Mouse (Mus musculus): ENCODE measurements around the gene Rab12.

Gene Rab12

DNA sequence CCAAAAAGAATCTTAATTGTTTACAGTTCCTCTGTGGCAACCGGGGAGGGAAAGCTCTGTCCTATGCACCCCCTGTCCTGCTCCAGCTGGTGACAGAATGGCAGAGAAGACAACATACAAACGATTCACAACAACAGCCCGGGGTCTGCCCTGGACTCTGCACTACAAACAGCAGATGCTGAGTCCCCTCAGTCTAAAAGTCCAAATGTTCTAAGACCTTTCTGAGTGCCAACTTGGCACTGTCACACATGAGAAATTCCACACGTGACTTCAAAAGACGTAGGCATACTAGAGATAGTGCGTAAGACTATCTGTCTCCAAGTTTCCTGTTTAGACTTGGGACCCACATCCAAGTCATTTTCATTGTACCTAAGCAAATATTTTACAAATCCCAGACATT, 16.7 kb downstream of the Rab12 start:
- no peak for DNase-seq (ENCODE audit: low spot score in 2 of 2)

DNA sequence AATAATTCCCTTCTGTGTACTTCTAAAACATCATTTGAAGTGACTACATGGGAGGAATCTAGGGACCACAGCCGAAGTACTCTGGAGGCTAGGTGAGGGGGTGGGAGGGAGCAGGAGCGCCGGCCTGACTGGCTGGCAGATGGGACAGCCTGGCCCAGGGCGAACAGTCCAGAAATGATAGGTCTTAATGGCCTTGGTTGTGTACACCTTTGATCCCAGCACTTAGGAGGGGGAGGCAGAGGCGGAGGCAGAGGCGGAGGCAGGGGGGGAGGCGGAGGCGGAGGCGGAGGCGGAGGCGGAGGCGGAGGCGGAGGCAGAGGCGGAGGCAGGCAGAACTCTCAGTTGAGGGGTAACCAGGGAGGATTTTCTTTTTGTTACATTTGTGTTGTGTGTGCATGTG, 20.9 kb downstream of the Rab12 start:
- DNase-seq (ENCODE audit: low spot score in 2 of 2): no peak

DNA sequence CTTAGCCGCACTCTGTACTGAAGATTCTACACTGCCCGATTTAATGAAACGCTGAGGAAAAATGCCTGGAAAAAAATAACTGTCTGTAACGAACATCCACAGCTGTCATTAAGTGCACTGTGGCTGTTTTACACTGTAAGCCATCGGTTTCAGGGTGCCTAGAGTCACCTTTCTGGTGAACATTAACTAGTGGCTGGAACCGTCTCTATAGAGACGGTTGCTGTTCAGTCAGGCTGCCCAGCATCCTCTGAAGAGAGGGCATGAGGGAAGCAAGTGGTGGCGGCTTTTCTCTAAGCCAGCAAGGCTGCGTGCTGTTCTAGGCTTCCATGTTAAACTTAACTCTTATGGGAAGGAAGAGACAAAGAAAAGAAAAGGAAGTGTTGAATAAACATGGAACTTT, 22.9 kb downstream of the Rab12 start:
- DNase-seq (ENCODE audit: low spot score in 2 of 2): no peak

DNA sequence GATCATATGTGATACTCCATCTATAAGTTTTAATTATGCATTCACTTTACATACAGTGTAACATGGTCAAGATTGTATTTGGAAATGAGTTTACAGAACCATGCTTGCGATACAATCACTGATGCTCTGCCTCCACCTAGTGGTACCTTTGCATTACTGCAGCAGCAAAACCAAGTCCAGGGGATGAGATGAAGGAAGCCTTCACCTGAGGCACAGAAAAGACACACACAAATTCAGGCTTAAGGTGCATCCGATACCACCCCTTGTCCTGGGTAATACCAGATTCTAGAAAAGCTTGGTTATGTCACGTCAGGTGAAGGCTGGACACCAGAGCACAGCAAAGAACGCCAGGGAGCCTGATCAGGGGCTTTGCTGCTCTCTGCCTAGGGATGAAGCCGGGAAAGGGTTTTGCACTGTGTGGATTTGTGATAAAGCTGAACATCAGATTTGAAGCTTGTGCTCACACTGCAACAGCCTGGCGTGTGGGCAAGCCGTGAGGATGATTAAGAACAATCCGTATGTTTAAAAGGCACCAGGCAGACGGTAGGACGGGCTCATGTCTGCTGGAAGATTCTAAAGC, 29.4 kb downstream of the Rab12 start:
- DNase-seq (ENCODE audit: low spot score in 2 of 2): peak; percentile 78 to 81

DNA sequence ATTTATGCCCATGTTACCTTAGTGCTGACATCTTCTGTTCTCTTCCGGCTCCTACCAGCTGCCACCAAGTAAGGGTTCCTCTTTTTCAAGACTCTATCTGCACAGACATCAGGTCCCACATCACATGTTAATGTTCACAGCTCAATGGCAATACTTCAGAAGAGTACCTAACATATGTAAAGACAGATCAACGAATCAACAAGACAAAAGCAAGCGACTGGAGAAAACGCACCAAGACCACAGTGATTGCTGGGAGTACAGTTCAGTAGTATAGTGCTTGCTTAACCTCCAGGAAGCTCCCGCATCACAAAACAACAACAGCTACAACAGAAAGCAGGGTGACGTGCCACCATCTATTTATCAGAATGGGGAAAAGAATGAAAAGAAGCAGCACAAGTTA, 33.0 kb downstream of the Rab12 start:
- DNase-seq (ENCODE audit: low spot score in 2 of 2): no peak

DNA sequence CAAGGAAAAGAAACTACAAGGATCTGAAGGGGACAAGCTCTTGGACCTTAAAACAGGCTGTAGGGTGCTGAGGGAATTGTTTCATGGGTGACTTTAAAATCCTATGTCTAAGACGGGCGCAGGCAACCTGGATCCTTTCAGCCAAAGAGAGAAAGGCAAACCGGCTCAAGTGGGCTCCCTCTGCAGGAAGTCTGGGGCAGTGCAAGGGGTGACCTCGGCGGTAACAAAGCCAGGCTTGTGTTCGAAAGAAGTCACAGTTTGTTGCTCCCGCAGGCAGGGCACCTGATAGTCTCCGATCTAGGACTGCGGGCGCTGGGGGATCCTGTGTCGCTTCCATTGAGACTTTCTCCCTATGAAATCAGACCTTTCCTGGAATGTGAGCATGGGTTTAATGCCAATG, 33.8 kb downstream of the Rab12 start:
- peak; percentile 83 to 87 for DNase-seq (ENCODE audit: low spot score in 2 of 2)

DNA sequence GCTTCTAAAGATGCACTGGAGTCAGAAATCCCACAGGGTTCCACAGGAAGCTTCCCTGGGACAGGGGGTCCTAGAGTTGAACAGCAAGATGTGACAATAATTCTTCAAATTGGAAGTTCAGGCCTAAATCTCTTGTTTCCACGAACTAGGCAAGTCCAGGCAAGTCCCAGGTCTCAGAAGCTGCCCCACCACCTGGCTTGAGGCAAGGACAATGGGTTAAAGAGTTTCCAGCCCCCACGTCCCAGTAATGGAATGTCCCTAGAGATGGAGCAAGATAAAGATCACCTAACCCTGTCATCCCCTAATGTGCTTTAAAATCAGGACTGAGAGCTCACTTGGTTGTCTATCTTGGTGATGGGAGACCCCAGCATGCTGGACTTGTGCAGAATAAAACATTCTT, 34.6 kb downstream of the Rab12 start:
- no peak for DNase-seq (ENCODE audit: low spot score in 2 of 2)

DNA sequence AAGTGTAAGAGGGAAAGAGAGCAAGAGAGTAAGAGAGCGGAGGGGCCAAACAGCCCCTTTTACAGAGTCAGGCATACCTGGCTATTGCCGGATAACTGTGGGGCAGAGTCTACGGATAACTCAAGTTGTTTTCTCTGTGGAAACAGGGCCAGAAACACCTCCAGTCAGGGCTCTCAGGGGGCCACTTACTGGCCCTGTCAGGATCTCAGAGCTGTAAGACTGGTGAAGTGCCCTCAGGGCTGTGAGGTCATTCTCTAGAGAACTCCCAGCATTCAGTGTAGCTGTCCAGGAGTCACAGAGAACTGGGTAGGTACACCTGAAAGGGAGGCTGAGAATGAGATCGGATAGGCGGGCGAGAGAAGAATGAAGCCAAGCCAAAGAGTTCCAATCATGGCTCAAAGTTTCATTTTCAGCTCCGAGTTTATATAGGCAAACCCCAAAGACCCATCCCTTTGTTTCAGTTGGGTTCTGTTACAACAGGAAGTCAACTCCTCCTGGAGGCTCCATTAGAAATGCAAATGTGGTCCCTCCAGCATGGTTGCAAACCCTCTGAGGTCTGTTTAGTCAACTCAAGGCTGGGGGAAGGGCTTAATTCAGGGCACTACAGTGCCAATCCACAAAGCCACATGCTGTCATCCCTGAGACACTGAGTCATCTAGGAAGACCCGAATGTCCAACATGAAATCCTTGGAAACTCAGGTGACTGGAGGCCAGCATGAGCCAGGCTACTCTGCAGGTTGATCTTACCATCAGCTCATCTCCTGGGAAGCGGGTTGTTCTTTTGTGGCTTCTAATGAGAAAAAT, 35.7 kb downstream of the Rab12 start:
- DNase-seq (ENCODE audit: low spot score in 2 of 2): no peak

DNA sequence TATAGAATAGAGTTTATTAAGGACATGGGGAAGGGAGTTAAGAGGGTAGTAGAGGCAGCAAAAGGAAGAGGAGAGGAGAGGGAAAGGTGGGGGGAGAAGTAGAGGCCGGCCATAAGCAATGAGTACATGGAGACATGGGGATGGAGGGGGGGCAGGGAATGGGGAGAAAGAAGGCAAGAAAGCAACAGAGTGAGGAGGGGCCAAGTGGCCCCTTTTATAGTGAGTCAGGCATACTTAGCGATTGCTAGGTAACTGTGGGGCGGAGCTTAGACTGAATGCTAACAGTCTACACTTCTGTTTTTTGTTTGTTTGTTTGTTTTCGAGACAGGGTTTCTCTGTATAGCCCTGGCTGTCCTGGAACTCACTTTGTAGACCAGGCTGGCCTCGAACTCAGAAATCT, 38.2 kb downstream of the Rab12 start:
- no peak for DNase-seq (ENCODE audit: low spot score in 2 of 2)

DNA sequence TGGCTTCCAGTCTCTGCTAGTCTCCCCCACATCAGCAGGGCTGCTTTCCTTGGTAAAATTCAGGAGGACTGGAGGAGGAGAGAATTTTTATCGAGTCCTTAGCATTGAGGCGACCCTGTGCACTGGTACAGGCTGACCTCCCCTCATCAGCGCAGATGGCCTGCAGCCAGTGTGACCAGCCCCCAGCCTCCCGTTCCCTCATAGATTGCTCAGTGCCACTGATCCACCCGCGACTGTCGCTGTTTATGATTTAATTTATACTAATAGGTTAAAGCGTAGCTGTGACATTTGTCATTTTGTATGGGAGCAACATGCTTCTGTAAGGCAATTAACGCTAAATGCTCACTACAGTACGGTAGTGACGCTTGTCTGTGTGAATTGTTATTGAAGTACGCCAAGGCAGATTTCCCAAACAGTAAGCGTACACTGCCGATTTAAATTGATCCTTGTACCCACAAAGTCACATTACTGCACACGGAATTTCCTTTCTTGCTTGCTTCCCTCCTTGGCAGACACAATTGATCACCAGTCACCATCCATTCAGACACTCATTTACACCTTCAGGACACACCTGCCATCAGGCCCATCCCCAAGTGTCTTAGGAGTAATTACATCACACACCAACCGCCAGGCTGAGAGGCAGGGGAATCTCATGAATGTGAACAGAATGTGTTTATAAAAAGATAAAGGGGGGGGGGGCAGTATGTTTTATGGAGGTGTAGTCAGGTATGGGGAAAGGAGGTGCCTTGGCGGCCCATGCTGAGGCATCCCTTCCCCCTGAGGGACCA, 38.8 kb downstream of the Rab12 start:
- no peak for DNase-seq (ENCODE audit: low spot score in 2 of 2)

DNA sequence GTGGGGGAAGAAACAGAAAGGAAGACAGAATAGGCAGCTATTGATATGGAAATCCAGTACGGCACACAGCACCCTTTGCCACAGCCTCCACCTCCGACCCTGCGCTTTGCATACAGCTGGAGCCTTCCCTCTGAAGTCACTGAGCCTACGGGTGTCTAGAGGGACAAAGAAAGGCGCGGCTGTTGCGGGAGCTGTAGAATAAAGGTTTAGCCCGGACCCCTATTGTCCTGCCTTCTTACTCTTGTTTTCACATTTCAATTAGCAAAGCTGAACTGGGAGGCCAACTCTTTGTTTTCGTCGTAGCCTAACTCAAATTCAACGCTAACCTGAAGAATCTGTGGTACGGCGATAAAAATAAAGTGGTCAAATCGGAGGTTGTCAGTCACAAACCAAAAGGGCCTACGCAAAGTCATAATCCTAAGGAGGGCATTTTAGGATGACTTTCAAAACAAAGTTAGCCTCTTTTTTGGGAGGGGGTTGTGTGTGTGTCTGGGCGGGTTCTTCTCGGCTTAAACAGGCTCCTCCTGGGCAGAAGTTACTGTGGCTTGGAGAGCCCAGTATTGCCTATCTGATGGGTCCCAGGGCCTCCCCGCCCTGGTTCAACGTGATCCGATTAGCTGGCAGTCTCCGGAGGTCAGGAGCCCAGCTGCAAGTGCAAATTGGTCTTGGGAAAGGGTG, 39.6 kb downstream of the Rab12 start:
- no peak for DNase-seq (ENCODE audit: low spot score in 2 of 2)

DNA sequence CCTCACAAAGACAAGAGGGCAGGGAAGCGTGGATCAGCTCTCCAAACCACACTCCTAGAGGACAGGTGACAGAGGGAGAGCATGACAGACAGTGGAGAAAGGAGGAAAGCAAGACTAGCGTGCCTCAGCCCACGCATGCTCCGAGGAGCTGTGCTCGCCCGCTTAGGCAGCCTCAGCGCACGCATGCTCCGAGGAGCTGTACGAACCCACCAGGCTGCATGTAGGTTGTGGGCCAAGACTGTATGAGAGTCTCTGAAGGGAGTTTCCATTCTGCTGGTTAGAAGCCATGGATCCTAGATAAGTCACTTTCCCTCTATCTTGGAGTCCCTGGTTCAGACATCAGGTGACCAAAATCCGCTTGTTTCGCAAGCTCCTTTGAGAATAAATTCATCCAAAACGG, 40.2 kb downstream of the Rab12 start:
- peak; percentile 68 to 70 for DNase-seq (ENCODE audit: low spot score in 2 of 2)

DNA sequence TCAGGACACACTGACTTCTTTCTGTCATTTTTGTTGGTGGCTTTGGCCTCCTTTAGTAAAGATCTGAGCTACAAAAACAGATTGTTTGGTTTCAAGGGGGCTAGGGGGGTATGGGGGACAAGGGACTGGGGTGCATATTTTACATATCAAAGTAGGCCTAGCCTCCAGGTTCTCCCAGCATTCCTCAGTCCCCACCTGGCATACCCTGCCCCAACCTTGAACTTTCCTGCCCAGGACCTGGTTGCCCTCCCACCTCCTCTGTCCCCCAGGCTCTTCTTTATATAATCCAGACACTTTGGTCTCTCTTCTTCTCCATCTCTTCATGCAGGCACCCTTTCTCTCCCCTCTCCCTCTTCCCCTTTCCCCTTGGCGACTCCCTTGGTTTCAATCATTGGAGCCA, 46.3 kb downstream of the Rab12 start:
- no peak for DNase-seq (ENCODE audit: low spot score in 2 of 2)

DNA sequence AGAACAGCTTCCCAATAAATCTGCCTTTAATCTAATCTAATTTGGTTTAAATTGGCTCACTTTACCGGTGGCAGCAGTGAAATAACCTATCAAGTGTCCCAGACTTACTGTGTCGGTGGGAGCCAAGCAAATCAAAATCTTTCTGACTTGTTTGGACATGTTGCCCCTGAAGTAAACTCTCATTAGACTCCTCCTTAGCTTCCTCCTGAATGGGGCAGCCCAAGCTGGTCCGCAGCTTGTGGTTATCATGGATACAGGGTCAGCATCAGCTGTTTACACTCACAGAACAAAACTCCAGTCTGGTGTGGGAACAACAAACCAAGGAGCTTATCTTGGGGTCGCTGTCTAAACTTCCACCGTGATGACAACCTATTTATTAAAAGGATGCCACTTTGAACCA, 47.8 kb downstream of the Rab12 start:
- no peak for DNase-seq (ENCODE audit: low spot score in 2 of 2)

DNA sequence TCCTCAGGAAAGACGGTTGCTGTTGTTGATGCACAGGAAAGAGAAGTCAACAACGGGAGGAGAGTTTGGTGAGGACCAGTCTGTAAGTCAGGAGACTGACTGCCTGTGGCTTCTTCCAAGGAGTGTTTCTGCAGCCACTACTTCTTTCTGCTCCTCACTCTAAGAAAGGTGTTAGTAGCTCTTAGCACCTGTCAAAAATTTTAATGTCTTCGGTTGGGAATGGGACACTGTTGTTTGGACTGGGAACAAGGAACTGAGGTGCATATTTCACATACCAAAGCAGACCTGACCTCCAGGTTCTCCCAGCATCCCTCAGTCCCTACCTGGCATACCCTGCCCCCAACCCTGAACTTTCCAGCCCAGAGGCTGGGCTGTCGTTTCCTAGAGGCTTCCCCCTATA, 48.3 kb downstream of the Rab12 start:
- DNase-seq (ENCODE audit: low spot score in 2 of 2): no peak

DNA sequence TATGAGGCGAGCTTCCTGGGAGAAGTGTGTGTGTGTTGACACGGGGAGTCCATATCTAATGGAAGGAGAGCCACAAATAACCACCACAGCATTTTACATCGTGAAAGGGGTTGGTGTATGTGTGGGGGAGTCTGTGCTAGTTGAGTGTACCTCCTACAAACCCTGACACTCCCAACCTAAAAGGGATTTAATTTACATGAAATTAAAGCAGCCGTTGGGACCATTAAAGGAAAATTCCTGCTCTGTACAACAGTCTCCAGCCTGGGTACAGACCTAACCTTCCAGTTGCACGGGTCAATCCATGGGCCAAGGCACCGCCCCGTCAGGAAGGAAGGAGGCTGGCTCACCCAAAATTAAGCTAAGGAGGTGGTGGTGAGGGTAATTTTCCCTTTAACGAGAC, 49.5 kb downstream of the Rab12 start:
- DNase-seq (ENCODE audit: low spot score in 2 of 2): no peak

DNA sequence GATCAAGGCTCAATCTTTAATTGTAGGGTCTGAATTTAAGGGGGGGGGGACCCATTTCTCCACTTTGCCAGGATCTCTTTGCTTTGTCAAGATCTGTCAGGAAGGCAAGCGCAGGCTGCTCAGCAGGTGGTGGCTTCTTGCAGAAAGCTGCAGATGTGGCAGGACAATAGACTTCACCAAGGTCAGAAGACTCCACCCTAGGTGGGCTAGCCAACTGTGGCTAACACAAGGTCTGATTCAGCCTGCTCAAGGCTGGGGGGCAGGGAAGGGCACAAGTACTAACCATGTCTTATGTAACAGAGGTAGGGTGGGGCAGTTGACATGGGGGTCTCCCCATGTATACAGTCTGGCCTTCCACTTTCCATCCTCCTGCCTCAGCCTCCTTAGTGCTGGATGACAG, 62.3 kb downstream of the Rab12 start:
- DNase-seq (ENCODE audit: low spot score in 2 of 2): no peak

DNA sequence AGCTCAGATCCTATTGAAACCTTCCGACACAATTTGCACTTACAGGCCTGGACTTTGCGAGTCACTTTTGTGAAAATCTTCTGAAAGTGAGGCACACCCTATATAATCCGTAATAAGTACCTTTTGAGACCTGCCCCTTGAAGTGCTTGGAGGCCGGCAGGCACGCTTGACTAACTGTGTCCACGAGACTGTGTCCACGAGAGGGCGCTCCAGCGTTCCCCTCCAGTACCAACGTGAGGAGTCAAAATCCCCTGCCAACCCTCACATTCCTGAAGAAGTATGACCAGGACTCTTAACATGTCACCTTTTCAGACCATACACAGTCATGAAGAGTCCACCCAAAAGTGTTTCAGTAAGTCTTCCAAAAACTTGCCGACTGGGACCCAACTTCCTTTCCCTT, 68.4 kb downstream of the Rab12 start:
- DNase-seq (ENCODE audit: low spot score in 2 of 2): peak; percentile 93 to 95

DNA sequence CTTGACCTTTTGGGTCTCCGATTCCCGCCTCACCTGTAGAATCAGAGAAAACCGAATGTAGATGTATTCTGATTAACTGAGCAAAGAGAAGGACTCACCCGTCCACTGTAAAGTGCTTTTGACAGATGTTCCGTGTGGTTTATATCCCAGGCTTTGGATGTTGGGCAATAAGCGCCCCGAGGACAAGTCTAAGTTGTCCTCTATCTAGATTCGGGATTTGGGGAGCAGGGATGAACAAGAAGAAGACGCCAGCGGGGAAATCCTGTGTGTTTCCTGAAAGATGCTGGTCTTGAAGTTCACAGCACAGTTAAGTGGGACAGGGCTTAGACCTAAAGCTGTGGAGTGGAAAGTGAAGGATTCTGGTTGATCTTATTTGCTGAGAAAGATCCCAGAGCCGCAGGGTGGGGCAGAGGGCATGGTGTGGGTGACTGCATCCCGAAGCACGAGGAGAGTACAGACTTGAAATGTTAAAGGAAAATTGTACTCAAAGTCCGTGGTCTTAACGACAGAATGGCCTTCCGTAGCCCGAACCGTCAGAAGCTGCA, 68.9 kb downstream of the Rab12 start:
- DNase-seq (ENCODE audit: low spot score in 2 of 2): no peak

DNA sequence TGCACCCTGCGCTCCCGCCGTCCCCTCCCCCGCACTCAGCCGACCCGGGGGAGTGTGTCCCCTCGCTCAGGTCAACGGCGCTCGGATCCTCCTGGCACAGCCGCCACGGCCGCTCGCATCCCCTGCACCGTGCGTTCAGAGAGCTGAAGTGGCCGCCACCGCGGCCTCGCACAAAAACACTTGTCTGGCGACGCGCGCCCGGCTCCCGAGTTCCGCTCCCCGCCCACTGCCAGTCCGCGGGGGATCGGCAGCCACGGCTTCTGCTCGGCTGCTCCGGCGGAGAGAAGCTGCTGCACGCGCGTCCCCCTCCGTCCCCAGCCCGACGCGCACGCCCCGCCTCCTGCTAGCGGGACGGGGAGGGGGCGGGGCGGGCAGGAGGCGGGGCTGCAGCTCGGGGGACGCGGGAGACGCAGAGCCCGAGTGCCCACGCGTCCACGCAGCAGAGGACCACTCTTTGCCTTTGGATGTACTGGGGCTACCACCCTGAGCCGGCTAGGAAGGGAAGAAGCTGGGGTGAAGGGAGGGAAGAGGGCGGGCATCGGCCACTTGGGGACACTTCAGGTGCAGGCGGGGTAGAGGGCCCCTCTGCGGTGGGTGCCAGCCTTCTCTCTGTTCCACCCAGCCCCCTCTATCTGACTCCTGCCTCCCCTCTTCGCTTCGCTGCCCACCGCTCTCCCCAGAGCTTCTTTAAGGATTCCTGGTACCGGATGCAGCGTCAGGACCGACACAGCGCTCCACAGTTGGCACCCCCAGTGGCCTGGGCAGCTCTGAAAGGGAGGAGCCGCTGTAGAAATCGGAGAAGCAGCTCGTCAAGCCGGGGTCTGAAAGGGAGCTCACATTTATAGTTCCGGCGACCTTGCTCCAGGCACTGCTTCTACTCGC, 69.8 kb downstream of the Rab12 start, which contains the start of gene Mtcl1:
Mtcl1 (minus strand) TSS at position 291 of the 882 bp plus-strand sequence.
- DNase-seq (ENCODE audit: low spot score in 2 of 2): peak; percentile 83
